Mouse (Mus musculus) spleen, postnatal 4 days (tissue): Measurements from ENCODE around the gene Tmsb15l.
A peak's percentile ranks its signal among the peaks of the same experiment; 100 is the strongest.
"Not testable (repeated sequence)": the region's sequence is repeated elsewhere in the genome, so short reads cannot be mapped to it uniquely, and the experiment has no call there.

Source experiments
- DNase-seq, 2 experiments: peaks; one replicate each; pipeline ENCODE4 v3.0.0; 2022; ENCODE audit warnings: low spot score in 2 of 2

Gene Tmsb15l

DNA sequence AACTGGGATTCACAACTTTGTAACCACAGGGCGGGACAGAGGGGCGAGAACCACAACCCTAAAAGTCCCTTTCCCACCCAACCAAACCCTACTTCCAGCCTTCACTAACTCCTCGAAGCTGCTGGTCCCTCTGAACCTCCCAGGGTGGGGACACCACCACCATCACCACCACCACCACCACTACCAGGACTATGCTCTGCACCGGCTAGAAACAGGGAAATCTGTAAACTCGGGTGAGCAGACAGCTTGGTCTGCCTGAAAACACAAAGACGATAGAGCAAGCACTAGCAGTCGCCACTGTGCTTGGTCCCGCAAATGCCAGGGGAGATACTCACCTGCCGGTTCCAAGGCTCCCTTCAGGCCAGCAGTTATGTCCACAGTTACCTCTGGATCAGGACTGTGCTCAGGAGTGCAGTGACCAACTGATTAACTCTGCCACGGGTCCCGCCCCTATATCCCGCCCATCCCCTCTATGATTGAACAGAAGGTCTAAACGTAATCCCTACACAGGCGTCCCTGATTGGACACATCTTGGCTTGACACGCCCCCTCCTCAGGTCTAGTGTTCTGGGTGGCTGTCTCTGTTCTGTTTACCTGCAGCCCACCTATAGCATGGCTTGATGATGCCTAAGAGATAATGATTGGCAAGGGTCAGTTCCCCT is at the start of gene Tmsb15l, which contains the start of gene Tmsb15b1:
TSS of gene Tmsb15l (minus strand) at position 446 of the 661 bp plus-strand sequence.
TSS of gene Tmsb15b1 (minus strand) at position 451 of the 661 bp plus-strand sequence.
- peak in 1 of 2 experiments; percentile 50 for DNase-seq

GRCm38 (mm10) chrX:137019310-137019709 is 42.6 kb upstream of the Tmsb15l start:
- DNase-seq: peak; percentile 42 to 78

GRCm38 (mm10) chrX:137017668-137018067 is 41.0 kb upstream of the Tmsb15l start:
- no peak for DNase-seq

- DNase-seq: peak in 1 of 2 experiments; percentile 29
Observed at GRCm38 (mm10) chrX:137015099-137015709, 38.5 kb upstream of the Tmsb15l start.

GRCm38 (mm10) chrX:136996256-136996655 is 19.6 kb upstream of the Tmsb15l start:
- DNase-seq: no peak

DNA sequence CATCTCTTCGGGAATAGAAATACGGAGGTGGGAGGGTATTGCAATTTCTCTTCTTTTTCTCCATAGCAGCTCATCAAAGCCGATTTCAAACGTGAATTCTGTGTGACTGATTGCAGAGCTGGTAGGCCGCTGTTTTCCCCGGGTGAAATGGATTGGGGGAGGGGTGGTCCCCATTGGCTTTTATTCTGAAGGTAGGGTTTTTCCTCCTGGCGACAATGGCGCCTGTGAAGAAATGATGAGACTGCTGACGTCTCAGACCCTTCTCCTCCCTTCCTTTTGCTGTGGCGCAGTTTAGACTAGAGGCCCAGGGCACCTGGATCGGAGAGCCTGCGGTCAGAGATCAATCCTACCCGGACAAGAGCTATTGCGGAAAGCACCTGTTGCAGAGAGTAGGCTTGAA is 17.0 kb upstream of the Tmsb15l start:
- DNase-seq: no peak

- peak; percentile 38 to 67 for DNase-seq
Observed at GRCm38 (mm10) chrX:136992978-136993547, 16.4 kb upstream of the Tmsb15l start, which contains the start of gene Zcchc18. Gene Zcchc18 (plus strand): TSS chrX:136993155.

GRCm38 (mm10) chrX:136992191-136992965 is 15.7 kb upstream of the Tmsb15l start:
- peak in 1 of 2 experiments; percentile 43 for DNase-seq

GRCm38 (mm10) chrX:136991274-136991673 is 14.6 kb upstream of the Tmsb15l start:
- DNase-seq: no peak

DNA sequence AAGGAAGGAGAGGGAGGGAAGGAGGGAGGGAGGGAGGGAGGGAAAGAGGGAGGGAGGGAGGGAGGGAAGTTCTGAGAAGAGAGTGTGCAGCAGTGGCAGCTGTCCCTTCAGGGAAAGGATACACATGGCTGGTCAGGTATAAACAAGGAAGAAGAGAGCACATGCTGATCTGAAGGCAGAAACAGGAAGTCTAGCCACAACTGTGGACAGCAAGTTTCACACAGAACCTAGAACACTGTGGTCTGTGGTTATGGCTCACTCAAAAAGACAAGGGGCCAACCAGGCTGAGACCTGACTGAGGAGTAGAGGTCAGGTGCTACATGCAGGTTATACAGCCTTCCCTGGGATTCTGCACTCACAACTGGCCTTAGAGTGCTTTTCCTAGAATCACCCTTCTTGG is 9.4 kb upstream of the Tmsb15l start:
- peak in 1 of 2 experiments; percentile 16 for DNase-seq

DNA sequence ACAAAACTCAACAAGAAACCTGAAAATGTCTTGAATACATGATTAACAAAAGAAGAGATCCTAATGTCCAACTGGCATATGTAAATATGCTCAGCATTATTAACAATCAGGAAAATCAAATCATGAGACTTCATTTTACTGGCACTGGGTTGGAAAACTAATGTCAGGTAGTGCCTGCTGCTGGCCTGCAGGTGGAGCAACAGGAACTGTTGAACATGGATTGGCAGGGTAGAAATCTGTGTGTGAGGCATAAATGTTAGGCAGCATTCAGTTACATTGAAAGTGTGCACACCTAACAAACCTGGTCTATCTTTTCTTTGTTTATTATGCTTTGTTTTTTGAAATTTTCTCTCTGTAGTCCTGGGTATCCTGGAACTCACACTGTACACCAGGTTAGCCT is 1.9 kb upstream of the Tmsb15l start:
- no peak for DNase-seq

- DNase-seq: peak in 1 of 2 experiments; percentile 2
Observed at GRCm38 (mm10) chrX:136975397-136975796, 1.3 kb downstream of the Tmsb15l start, which contains the start of gene Tmsb15b2. Gene Tmsb15b2 (minus strand): TSS chrX:136975497.

- no peak for DNase-seq
Observed at GRCm38 (mm10) chrX:136959688-136960087, 17.0 kb downstream of the Tmsb15l start.

- not testable (repeated sequence) for DNase-seq
Observed at GRCm38 (mm10) chrX:136958300-136958699, 18.4 kb downstream of the Tmsb15l start.

DNA sequence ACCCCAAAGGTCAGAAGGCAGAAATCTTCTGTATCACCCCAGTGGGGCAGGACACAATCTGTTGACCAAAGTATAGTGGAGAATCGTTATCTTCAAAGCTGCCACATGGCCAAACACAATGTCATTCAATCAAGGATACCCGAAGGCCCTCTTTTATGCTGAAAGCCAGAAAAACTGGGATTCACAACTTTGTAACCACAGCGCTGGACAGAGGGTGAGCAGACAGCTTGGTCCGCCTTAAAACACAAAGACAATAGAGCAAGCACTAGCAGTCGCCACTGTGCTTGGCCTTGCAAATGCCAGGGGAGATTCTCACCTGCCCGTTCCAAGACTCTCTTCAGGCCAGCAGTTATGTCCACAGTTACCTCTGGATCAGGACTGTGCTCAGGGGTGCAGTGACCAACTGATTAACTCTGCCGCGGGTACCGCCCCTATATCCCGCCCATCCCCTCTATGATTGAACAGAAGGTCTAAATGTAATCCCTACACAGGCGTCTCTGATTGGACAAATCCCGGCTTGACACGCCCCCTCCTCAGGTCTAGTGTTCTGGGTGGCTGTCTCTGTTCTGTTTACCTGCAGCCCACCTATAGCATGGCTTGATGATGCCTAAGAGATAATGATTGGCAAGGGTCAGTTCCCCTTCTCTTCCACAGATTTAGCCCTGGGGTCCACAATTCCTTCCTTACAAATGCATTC is 18.9 kb downstream of the Tmsb15l start:
- DNase-seq: peak; percentile 9 to 66

- no peak for DNase-seq
Observed at GRCm38 (mm10) chrX:136937985-136938384, 38.7 kb downstream of the Tmsb15l start.

- no peak for DNase-seq
Observed at GRCm38 (mm10) chrX:136927031-136927430, 49.6 kb downstream of the Tmsb15l start, which contains the start of gene H2bfm. Gene H2bfm (plus strand): TSS chrX:136927325.

- DNase-seq: no peak
Observed at GRCm38 (mm10) chrX:136925863-136926262, 50.8 kb downstream of the Tmsb15l start.
